Mouse (Mus musculus): ENCODE results near the gene Dgkb. TPM values are rescaled to one million over a fixed set of nuclear protein-coding genes. Genes with fewer than 3 reads are reported as not detected.

Gene Dgkb
- total RNA-seq, 2 experiments from 2014 or later: 0.39 to 0.60 TPM

GRCm38 (mm10) chr12:37988066-37988591, 170.6 kb downstream of the Dgkb start:
- intact Hi-C loops (cut with DNase I): no loop called here
- DNase-seq: no peak

GRCm38 (mm10) chr12:37993221-37993620, 175.7 kb downstream of the Dgkb start:
- intact Hi-C loops (cut with DNase I): no loop called here
- no peak for DNase-seq

- intact Hi-C loops (cut with DNase I): no loop called here
- no peak for DNase-seq
These were observed 179.0 kb downstream of the Dgkb start for GRCm38 (mm10) chr12:37996417-37996946.

DNA sequence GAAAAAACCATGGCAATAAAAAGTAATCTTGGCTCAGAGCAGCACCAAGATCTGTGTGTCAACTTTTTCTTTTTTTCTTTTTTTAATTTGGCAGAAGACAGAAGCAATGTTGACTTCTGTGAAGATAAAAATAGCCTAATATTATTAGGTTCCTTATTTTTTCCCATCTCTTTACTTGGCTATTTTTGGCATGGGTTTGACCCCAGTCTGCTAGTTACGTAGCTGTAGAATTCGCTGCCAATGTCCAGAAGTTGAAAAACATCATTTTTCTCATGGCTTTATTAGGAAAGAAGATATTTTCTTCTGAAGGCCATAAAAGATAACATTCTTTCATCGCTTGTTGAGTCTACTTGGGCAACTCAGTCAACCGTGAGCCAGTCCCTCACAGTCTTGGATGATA, 200.1 kb downstream of the Dgkb start:
- no peak for DNase-seq
- intact Hi-C loops (cut with DNase I): no loop called here

DNA sequence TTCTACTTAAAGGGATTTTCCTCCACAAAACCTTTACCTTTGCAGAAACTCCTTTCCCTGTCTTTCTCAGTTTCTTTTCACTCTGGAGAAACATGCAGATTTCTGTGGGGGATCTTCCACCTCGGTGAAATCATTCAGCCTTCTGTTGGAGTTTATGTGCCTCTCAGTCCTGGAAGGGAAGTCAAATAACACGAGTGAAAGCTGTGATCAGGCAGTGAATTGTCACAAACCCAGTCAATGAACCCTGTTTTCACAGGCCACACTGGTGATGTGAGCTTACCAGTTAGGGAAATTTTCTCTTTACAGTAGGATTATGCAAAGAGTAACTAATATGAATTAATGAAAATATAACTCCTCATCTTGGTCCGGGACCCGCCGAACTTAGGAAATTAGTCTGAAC, 229.7 kb downstream of the Dgkb start:
- no peak for DNase-seq
- intact Hi-C loops (cut with DNase I): no loop called here

- intact Hi-C loops (cut with DNase I): no loop called here
These were observed 270.7 kb downstream of the Dgkb start for GRCm38 (mm10) chr12:38088224-38088623.

GRCm38 (mm10) chr12:38111928-38112327, 294.4 kb downstream of the Dgkb start:
- no peak for DNase-seq
- intact Hi-C loops (cut with DNase I): no loop called here

More at GRCm38 (mm10) chr12:38088224-38088623, 270.7 kb downstream of the Dgkb start:
- no peak for DNase-seq

DNA sequence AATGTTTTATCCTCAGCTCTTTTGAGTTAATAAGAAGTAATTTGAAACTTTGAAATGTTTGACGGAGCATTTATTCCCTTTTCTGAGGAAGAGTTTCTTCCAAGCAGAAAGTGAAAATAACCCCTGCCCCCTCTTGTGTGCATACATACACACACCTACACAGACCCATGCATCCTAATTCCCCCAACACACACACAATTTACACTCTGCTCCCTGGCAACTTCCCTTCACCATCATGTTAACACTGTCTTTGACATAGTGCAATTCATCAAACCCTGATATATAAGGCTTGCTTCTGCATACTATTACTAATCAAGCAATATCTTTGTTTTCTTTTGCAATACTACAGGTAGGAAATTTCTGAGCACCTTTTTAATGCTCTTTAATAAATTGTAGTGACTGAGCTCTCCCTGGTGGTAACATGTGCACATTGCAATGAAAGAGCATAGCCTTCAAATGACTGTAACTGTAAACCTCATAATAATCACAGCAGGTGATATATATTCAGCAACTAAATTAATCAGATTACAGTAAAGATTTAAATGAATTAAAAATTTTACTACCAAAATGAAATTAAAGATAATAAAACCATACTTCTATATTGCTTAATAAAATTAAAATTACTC, 297.6 kb downstream of the Dgkb start:
- intact Hi-C loops (cut with DNase I): loop anchor here (5.0 kb wide), 1 partner anchor 343 kb away; no protein-coding TSS in a partner anchor
- DNase-seq: no peak

DNA sequence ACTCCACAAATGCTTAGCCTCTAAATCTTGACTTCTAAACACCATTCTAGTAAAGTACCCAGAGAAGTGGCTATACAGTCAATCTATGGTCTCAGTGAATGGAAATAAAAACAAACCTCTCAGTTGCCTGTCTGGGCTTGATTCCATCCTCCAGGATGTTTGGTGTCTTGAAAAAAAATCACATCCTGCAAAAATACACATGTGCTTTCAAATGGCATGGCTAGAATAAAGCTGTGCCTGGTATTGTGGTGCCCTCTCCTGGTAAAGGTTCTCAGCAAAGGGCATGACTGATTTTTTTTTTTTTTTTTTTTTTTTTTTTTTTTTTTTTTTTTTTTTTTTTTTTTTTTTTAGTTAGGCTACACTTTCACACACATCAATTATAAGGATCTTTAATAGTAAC, 306.0 kb downstream of the Dgkb start:
- no peak for DNase-seq
- intact Hi-C loops (cut with DNase I): no loop called here

- no peak for DNase-seq
- intact Hi-C loops (cut with DNase I): no loop called here
These were observed 307.8 kb downstream of the Dgkb start for GRCm38 (mm10) chr12:38125297-38125696.

DNA sequence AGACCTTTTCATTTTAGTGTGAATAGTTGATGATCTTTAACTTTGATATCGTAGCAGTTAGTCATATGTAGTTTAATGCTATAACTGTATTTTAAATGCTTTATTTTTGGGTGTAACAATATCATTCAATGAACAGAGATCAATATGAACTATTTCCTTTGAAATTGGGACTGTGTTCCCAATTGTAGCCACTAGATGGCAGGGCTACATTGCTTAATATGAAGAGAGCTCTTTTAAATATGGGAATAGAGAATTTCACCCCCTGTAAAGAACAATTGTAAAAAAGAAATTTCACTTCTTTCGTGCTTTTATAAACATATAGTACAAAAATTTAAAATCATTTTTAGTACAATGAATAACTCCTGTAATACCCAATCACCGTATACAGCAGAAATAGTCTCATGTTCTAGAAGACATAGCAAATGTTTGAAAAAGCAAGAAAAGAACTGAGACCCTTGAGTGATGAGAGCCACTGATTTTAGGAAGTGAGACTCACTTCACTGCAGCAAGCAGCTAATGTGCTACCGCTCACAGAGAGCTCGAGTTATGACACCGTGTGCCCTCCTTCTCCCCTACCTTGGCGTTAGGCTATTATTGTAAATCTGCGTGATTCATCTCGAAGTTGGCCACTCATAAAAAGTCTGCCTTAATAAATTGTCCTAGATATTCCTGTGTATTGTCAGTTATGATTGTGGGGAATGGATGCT, 312.8 kb downstream of the Dgkb start:
- DNase-seq: peak in 1 of 2 experiments; percentile 6
- intact Hi-C loops (cut with DNase I): loop anchor here (2.0 to 10.0 kb wide), 3 partner anchors 212 to 1914 kb away; no protein-coding TSS in a partner anchor

GRCm38 (mm10) chr12:38136379-38136778, 318.9 kb downstream of the Dgkb start:
- intact Hi-C loops (cut with DNase I): loop anchor here (10.0 kb wide), 1 partner anchor 1908 kb away; no protein-coding TSS in a partner anchor

DNA sequence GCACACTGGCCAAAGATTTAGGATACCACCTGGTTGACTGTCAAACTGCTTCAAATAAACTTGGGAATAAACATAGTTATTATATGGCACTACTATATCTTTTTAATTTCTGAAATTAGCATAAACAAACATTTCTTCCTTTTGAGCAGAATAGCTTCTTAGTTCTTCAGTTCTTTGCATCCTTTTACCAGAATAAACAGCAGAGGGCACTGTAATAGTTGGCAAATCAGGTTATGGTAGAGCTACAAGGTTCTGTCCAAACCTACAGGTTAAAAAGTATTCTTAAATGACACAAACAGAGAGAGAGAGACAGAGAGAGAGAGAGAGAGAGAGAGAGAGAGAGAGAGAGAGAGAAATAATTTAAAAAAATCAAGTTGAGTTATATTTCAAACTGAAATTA, 322.5 kb downstream of the Dgkb start:
- intact Hi-C loops (cut with DNase I): loop anchor here (2.0 kb wide), 1 partner anchor 1355 kb away; no protein-coding TSS in a partner anchor
- no peak for DNase-seq

More at GRCm38 (mm10) chr12:38136379-38136778, 318.9 kb downstream of the Dgkb start:
- no peak for DNase-seq

GRCm38 (mm10) chr12:38232665-38233064, 415.1 kb downstream of the Dgkb start:
- intact Hi-C loops (cut with DNase I): no loop called here

DNA sequence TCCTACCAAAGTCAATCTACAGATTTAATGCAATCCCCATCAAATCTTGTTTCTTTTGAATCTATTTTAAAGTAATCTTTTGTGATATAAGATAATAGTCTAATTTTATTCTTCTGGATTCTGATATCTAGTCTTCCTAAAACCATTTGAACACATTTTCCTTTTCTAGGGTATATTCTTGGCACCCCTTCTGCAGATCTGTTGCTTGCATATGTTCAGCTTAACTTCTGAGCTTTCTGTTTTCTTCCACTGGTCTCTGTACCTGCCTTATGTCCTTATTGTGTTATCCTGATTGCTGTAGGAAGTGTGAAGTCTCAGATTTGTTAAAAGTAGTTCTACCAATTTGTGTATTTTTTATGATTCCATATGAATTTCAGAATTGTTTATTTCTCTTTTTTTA, 451.3 kb downstream of the Dgkb start:
- intact Hi-C loops (cut with DNase I): no loop called here
- no peak for DNase-seq

More at GRCm38 (mm10) chr12:38232665-38233064, 415.1 kb downstream of the Dgkb start:
- DNase-seq: no peak

- intact Hi-C loops (cut with DNase I): no loop called here
- DNase-seq: no peak
These were observed 484.0 kb downstream of the Dgkb start for GRCm38 (mm10) chr12:38301497-38301896.

DNA sequence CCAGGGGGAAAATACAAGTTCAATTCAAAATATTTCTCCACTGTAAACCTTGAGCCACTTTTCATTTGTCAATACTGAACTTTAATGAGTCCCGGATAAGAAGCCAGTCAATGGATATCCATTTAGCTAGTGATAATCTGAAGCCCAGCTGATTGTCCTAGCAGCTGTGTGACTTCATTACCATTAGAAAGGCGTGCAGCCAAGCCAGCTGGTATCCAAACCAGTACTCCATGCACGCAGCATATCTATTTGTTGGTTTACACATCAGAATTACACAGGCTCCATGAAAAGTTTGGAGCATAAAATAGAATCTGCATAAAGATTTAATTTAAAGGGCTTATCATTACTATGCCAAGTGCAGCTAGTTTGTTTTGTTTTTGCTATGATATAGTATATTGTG, 486.3 kb downstream of the Dgkb start:
- DNase-seq: no peak
- intact Hi-C loops (cut with DNase I): no loop called here

GRCm38 (mm10) chr12:38304245-38304644, 486.7 kb downstream of the Dgkb start:
- DNase-seq: no peak
- intact Hi-C loops (cut with DNase I): no loop called here

DNA sequence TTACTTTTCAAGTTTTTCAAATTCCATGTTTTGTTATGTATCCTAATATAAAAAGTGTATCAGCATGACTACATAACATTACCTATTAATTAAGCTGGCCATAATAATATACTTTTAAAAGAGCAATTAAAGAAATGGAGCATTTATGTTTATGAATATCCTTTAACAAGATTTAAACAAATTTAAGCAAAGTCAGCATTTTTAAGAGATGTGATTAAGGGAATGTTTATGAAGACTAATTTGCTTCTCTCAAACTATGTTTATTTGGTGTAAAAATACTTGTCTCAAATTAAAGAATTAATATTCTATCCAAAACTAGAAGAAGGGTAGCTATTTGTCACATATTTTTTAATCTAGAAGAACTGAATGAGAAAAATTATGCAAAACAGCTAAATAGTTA, 492.4 kb downstream of the Dgkb start:
- intact Hi-C loops (cut with DNase I): no loop called here
- no peak for DNase-seq

GRCm38 (mm10) chr12:38327729-38328271, 510.3 kb downstream of the Dgkb start:
- no peak for DNase-seq
- intact Hi-C loops (cut with DNase I): no loop called here

DNA sequence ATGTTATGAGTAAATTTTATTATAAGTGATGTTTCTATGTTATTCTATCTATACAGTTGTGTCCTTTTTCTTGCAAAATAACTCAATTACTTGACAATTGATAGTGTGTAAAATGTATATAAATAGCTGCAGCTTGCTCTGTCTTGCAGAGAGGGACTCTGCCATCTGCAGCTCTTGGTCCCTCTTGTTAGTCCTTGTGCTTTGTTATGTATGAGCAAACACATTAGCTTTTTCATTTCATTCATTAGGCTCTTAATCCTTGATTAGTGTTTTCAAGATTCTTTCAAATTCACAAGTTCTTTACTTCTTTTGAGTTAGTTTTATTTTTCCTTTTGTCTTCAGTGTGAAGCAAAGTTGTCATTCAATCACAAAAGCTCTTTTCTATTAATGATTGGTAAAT, 511.3 kb downstream of the Dgkb start:
- no peak for DNase-seq
- intact Hi-C loops (cut with DNase I): no loop called here
